Mouse (Mus musculus) forebrain, postnatal 0 days (tissue): ENCODE results near the gene Gabrb3. TPM values are rescaled to one million over a fixed set of nuclear protein-coding genes. Genes with fewer than 3 reads are reported as not detected.

Source experiments
- ATAC-seq: fragments of 200-750 bp; cut with Nextera tagmentation; 2 replicates; pipeline ENCODE4 v1.8.0; 2017; ENCODE audit warnings: mild to moderate bottlenecking, moderate library complexity
- DNase-seq: peaks from one replicate; pipeline ENCODE4 v3.0.0-alpha.2; 2015
- H3K27ac ChIP-seq: fragments of 300-500 bp; sonication (generic); 2 replicates; pipeline ENCODE4 v1.5.1; 2014; ENCODE audit warnings: low read depth, mild to moderate bottlenecking, antibody characterized with exemption, low read length, moderate library complexity, mixed read lengths
- H3K27me3 ChIP-seq: fragments of 300-500 bp; sonication (generic); 2 replicates; pipeline ENCODE4 v1.6.1; 2014; ENCODE audit warnings: mild to moderate bottlenecking, low read length, mixed read lengths; ENCODE audit not compliant: insufficient read depth
- H3K36me3 ChIP-seq: fragments of 300-500 bp; sonication (generic); 2 replicates; pipeline ENCODE4 v1.6.1; 2014; ENCODE audit warnings: mild to moderate bottlenecking, moderate library complexity; ENCODE audit not compliant: insufficient read depth
- H3K4me1 ChIP-seq: fragments of 300-500 bp; sonication (generic); 2 replicates; pipeline ENCODE4 v1.6.1; 2014; ENCODE audit warnings: antibody characterized with exemption; ENCODE audit not compliant: insufficient read depth
- H3K4me2 ChIP-seq: fragments of 300-500 bp; sonication (generic); 2 replicates; pipeline ENCODE4 v1.6.1; 2014; ENCODE audit warnings: low read depth, mild to moderate bottlenecking, moderate library complexity
- H3K4me3 ChIP-seq: fragments of 300-500 bp; sonication (generic); 2 replicates; pipeline ENCODE4 v1.5.1; 2014; ENCODE audit warnings: low read depth, low read length, mixed read lengths
- H3K9ac ChIP-seq: fragments of 300-500 bp; sonication (generic); 2 replicates; pipeline ENCODE4 v1.6.1; 2014; ENCODE audit warnings: mild to moderate bottlenecking
- H3K9me3 ChIP-seq: fragments of 300-500 bp; sonication (generic); 2 replicates; pipeline ENCODE4 v1.6.1; 2016; ENCODE audit warnings: low read length
- CTCF ChIP-seq: sonication (generic); IDR thresholded peaks from 2 replicates; pipeline ENCODE4 v1.5.1; 2016; ENCODE audit warnings: antibody characterized with exemption, control low read depth, low read depth
- WGBS: fragments of 180-500 bp; shearing (Covaris S2); extraction: QIAGEN DNeasy Blood & Tissue Kit; methylation state at CpG from one replicate; pipeline ENCODE4 v1.1.7; 2014; 5-methylcytosine and 5-hydroxymethylcytosine counted together
- polyA plus RNA-seq: library from polyadenylated mRNA; unstranded; fragments of >200 nt; fragmentation: Nextera tagmentation; extraction: Ambion mirVana; gene quantifications from 2 replicates; pipeline ENCODE4 v1.2.1, GENCODE M21; 2015
- total RNA-seq: library from RNA; depleted of rRNA; stranded (reverse); fragments of >200 nt; gene quantifications from 2 replicates; pipeline ENCODE4 v1.2.3, GENCODE M21; 2014

Gene Gabrb3
- total and polyA plus RNA-seq, 2 experiments from 2014 or later, result 51.2 to 198 TPM

GRCm38 (mm10) chr7:57591249-57591577 is 171.7 kb downstream of the Gabrb3 start:
- no peak for DNase-seq
- H3K4me2 ChIP-seq, result peak overlapping the region; percentile 80
- no peaks in the 10 kb centered on the region for H3K9me3 ChIP-seq
- TF ChIP-seq CTCF, result no peak
- peak overlapping the region; percentile 91 for H3K4me3 ChIP-seq
- H3K9ac ChIP-seq, result peak overlapping the region; percentile 93
- no peaks in the 10 kb centered on the region for H3K27me3 ChIP-seq
- WGBS, result under 1% methylated on average over 30 of the region's 34 CpGs
- peak; percentile 77 for ATAC-seq
- 0 out of 2 replicates have a peak, but pooled peaks cover 3% of the 10 kb centered on the region for H3K36me3 ChIP-seq
- 0 out of 2 replicates have a peak, but pooled peaks cover 13% of the 10 kb centered on the region for H3K4me1 ChIP-seq
- H3K27ac ChIP-seq, result peak overlapping the region; percentile 95

GRCm38 (mm10) chr7:57591578-57592431 is 172.3 kb downstream of the Gabrb3 start:
- ATAC-seq, result peak; percentile 44
- WGBS, result under 1% methylated on average over 56 of the region's 56 CpGs
- H3K9ac ChIP-seq, result peak overlapping the region; percentile 93

GRCm38 (mm10) chr7:57597341-57597740 is 177.8 kb downstream of the Gabrb3 start:
- 69% methylated on average over 5 of the region's 5 CpGs for WGBS
- TF ChIP-seq CTCF, result no peak
- Histone ChIP-seq H3K9me3 (no peaks in the 10 kb centered on the region), H3K4me1 (0 out of 2 replicates have a peak, but pooled peaks cover 10% of the 10 kb centered on the region), H3K4me2 (no peak overlapping the region), H3K36me3 (0 out of 2 replicates have a peak, but pooled peaks cover 3% of the 10 kb centered on the region), H3K4me3 (no peak overlapping the region), H3K27ac (no peak overlapping the region), H3K9ac (no peak overlapping the region), H3K27me3 (no peaks in the 10 kb centered on the region)
- DNase-seq, result no peak
- peak; percentile 19; the same call in 1 of the 2 replicates for ATAC-seq

More at GRCm38 (mm10) chr7:57591578-57592431, 172.3 kb downstream of the Gabrb3 start:
- Histone ChIP-seq H3K27ac (peak overlapping the region; percentile 95), H3K9me3 (no peaks in the 10 kb centered on the region), H3K4me1 (0 out of 2 replicates have a peak, but pooled peaks cover 13% of the 10 kb centered on the region), H3K4me2 (peak overlapping the region; percentile 80), H3K36me3 (0 out of 2 replicates have a peak, but pooled peaks cover 3% of the 10 kb centered on the region), H3K27me3 (no peaks in the 10 kb centered on the region), H3K4me3 (peak overlapping the region; percentile 91)
- DNase-seq, result peak; percentile 76
- peak; percentile 10; the same call in 1 of the 2 replicates for TF ChIP-seq CTCF

- H3K9ac ChIP-seq, result no peak overlapping the region
- no peak overlapping the region for H3K27ac ChIP-seq
- H3K36me3 ChIP-seq, result 0 out of 2 replicates have a peak, but pooled peaks cover 4% of the 10 kb centered on the region
- 18% methylated on average over 3 of the region's 3 CpGs for WGBS
- no peaks in the 10 kb centered on the region for H3K27me3 ChIP-seq
- DNase-seq, result no peak
- H3K4me1 ChIP-seq, result no peaks in the 10 kb centered on the region; the same call in 1 of the 2 replicates
- H3K4me3 ChIP-seq, result no peak overlapping the region
- no peak for ATAC-seq
- no peaks in the 10 kb centered on the region for H3K9me3 ChIP-seq
- no peak overlapping the region for H3K4me2 ChIP-seq
- no peak for TF ChIP-seq CTCF
Observed at GRCm38 (mm10) chr7:57618697-57619096, 199.2 kb downstream of the Gabrb3 start.

- H3K27me3 ChIP-seq, result no peaks in the 10 kb centered on the region
- peak; percentile 67; the same call in 1 of the 2 replicates for ATAC-seq
- H3K9ac ChIP-seq, result no peak overlapping the region
- H3K27ac ChIP-seq, result no peak overlapping the region
- no peak for TF ChIP-seq CTCF
- no peaks in the 10 kb centered on the region for H3K9me3 ChIP-seq
- peak; percentile 16 for DNase-seq
- H3K4me1 ChIP-seq, result no peaks in the 10 kb centered on the region; the same call in 1 of the 2 replicates
- H3K36me3 ChIP-seq, result 0 out of 2 replicates have a peak, but pooled peaks cover 4% of the 10 kb centered on the region
- H3K4me2 ChIP-seq, result no peak overlapping the region
- no peak overlapping the region for H3K4me3 ChIP-seq
- 68% methylated on average over 2 of the region's 2 CpGs for WGBS
Observed at GRCm38 (mm10) chr7:57620036-57620435, 200.5 kb downstream of the Gabrb3 start.

GRCm38 (mm10) chr7:57623718-57624117 is 204.2 kb downstream of the Gabrb3 start:
- 83% methylated on average over 4 of the region's 4 CpGs for WGBS

GRCm38 (mm10) chr7:57635026-57635425 is 215.5 kb downstream of the Gabrb3 start:
- no peak overlapping the region for H3K4me2 ChIP-seq
- no peak overlapping the region for H3K9ac ChIP-seq
- no peak overlapping the region for H3K27ac ChIP-seq
- no peak for TF ChIP-seq CTCF
- DNase-seq (no peak), ATAC-seq (no peak)
- H3K36me3 ChIP-seq, result no peaks in the 10 kb centered on the region
- H3K27me3 ChIP-seq, result no peaks in the 10 kb centered on the region
- no peak overlapping the region for H3K4me3 ChIP-seq
- H3K9me3 ChIP-seq, result no peaks in the 10 kb centered on the region
- WGBS, result 66% methylated on average over 4 of the region's 4 CpGs
- H3K4me1 ChIP-seq, result no peaks in the 10 kb centered on the region

More at GRCm38 (mm10) chr7:57623718-57624117, 204.2 kb downstream of the Gabrb3 start:
- ATAC-seq, result no peak
- Histone ChIP-seq H3K4me2 (no peak overlapping the region), H3K36me3 (no peaks in the 10 kb centered on the region), H3K4me1 (no peaks in the 10 kb centered on the region; the same call in 1 of the 2 replicates), H3K9me3 (no peaks in the 10 kb centered on the region), H3K4me3 (no peak overlapping the region), H3K9ac (no peak overlapping the region), H3K27ac (no peak overlapping the region), H3K27me3 (no peaks in the 10 kb centered on the region)
- no peak for TF ChIP-seq CTCF
- DNase-seq, result no peak
